Mouse (Mus musculus) heart, embryonic 15.5 days (tissue): ENCODE results near the gene Gramd1c. TPM values are rescaled to one million over a fixed set of nuclear protein-coding genes. Genes with fewer than 3 reads are reported as not detected.
A peak's percentile ranks its signal among the peaks of the same experiment; 100 is the strongest.

Experiments used
- ATAC-seq: fragments of 200-750 bp; cut with Nextera tagmentation; replicated peaks from 2 replicates; pipeline ENCODE4 v1.8.0; 2017; ENCODE audit warnings: low read depth, moderate TSS enrichment; ENCODE audit not compliant: insufficient number of reproducible peaks, insufficient read depth, low FRiP score
- H3K27ac ChIP-seq: fragments of 300-500 bp; sonication (generic); 2 replicates; pipeline ENCODE4 v1.5.1; 2015; ENCODE audit warnings: mild to moderate bottlenecking, inconsistent platforms
- H3K27me3 ChIP-seq: fragments of 300-500 bp; sonication (generic); 2 replicates; pipeline ENCODE4 v1.6.1; 2015; ENCODE audit warnings: inconsistent platforms
- H3K36me3 ChIP-seq: fragments of 300-500 bp; sonication (generic); 2 replicates; pipeline ENCODE4 v1.6.1; 2015; ENCODE audit warnings: mild to moderate bottlenecking, inconsistent platforms
- H3K4me1 ChIP-seq: fragments of 300-500 bp; sonication (generic); replicated peaks from 2 replicates; pipeline ENCODE4 v1.6.1; 2015; ENCODE audit warnings: inconsistent platforms
- H3K4me2 ChIP-seq: fragments of 300-500 bp; sonication (generic); 2 replicates; pipeline ENCODE4 v1.6.1; 2015; ENCODE audit warnings: inconsistent platforms, mild to moderate bottlenecking, moderate library complexity
- H3K4me3 ChIP-seq: fragments of 300-500 bp; sonication (generic); 2 replicates; pipeline ENCODE4 v1.5.1; 2015; ENCODE audit warnings: mild to moderate bottlenecking, inconsistent platforms
- H3K9ac ChIP-seq: fragments of 300-500 bp; sonication (generic); 2 replicates; pipeline ENCODE4 v1.6.1; 2015; ENCODE audit warnings: mild to moderate bottlenecking, inconsistent platforms
- H3K9me3 ChIP-seq: fragments of 300-500 bp; sonication (generic); replicated peaks from 2 replicates; pipeline ENCODE4 v1.6.1; 2016; ENCODE audit warnings: inconsistent platforms
- WGBS: fragments of 180-500 bp; shearing (Covaris S2); methylation state at CpG from one replicate; pipeline ENCODE4 v1.1.7; 2015; ENCODE audit warnings: mixed read lengths; 5-methylcytosine and 5-hydroxymethylcytosine counted together
- polyA plus RNA-seq: library from polyadenylated mRNA; unstranded; fragments of >200 nt; fragmentation: Nextera tagmentation; extraction: Ambion mirVana; gene quantifications from 2 replicates; pipeline ENCODE4 v1.2.1, GENCODE M21; 2015

The Gramd1c gene
- polyA plus RNA-seq, 1 experiment from 2014 or later, result 4.6 TPM

DNA sequence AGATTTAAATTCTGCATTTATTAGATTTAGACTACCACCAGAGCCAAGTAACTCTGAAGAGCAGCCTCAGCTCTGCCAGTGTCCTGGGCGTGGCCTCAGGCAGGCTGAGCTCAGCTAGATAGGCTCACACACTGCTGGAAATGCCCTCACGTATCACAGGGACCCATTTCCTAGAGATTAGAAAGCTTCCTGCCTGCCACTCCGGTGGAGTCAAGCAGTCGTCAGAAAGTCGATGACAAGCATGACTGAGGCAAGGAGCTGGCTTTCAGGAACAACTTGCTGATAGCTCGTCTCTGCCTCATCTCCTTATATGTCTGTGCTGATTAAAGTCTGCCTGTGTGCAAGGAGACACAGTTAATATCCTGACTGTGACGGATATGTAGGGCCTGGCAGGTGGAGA lies 44.8 kb downstream of the Gramd1c start:
- Histone ChIP-seq H3K36me3 (no peaks in the 10 kb centered on the region), H3K4me3 (no peak overlapping the region), H3K27me3 (no peaks in the 10 kb centered on the region), H3K9me3 (no peaks in the 10 kb centered on the region), H3K9ac (no peak overlapping the region), H3K4me2 (peak overlapping the region; percentile 32), H3K4me1 (peaks cover 14% of the 10 kb centered on the region), H3K27ac (peak overlapping the region; percentile 16; the same call in 1 of the 2 replicates)
- 8% methylated on average over 7 of the region's 7 CpGs for WGBS
- ATAC-seq, result peak; percentile 74

- 84% methylated on average over 4 of the region's 4 CpGs for WGBS
- Histone ChIP-seq H3K36me3 (no peaks in the 10 kb centered on the region), H3K9ac (no peak overlapping the region), H3K4me2 (no peak overlapping the region), H3K4me1 (peaks cover 14% of the 10 kb centered on the region), H3K27me3 (no peaks in the 10 kb centered on the region), H3K4me3 (no peak overlapping the region), H3K27ac (no peak overlapping the region), H3K9me3 (no peaks in the 10 kb centered on the region)
- ATAC-seq, result no peak
Measured at GRCm38 (mm10) chr16:44017707-44018106, 45.4 kb downstream of the Gramd1c start.

- 5% methylated on average over 11 of the region's 11 CpGs for WGBS
- Histone ChIP-seq H3K4me1 (peaks cover 14% of the 10 kb centered on the region), H3K9ac (peak overlapping the region; percentile 40), H3K36me3 (no peaks in the 10 kb centered on the region), H3K27me3 (no peaks in the 10 kb centered on the region), H3K9me3 (no peaks in the 10 kb centered on the region), H3K4me2 (peak overlapping the region; percentile 62), H3K4me3 (peak overlapping the region; percentile 47), H3K27ac (no peak overlapping the region)
- peak; percentile 69 for ATAC-seq
Measured at GRCm38 (mm10) chr16:44016164-44016563, 47.0 kb downstream of the Gramd1c start.

DNA sequence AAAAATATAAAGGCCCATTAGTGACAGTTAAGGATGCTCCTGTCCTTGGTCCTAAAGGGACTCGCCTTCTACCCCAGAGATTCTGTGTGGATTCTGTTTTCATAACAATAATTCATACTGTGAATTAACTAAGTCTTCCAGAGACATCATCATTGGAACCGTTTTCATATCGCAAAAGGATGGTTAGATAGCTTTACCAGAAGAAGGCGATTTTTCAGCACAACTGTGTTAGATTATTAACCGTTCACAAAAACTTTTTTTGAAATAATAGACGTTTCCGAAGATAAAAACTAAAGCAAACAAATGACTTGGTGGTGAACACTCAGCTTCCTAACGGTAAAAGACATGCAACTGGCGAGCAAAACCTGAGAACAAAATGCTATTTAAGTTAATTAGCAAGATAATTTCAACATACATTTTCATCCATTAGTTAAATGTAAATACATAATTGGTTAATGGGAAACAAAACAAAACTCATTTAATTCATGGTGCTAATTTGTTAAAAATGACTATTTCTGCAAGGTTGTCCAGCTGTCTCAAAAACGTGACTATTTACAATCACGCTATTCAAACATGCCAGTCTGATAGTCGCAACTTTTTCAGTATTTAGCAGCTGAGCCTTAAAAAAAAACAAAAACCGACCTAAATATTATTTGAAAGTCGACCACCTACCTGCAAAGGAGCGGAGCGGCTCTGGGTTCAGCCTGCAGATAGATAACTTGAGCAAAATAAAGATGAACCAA lies 47.6 kb downstream of the Gramd1c start:
- no peaks in the 10 kb centered on the region for H3K9me3 ChIP-seq
- no peaks in the 10 kb centered on the region for H3K27me3 ChIP-seq
- H3K4me3 ChIP-seq, result peak overlapping the region; percentile 47
- no peaks in the 10 kb centered on the region for H3K36me3 ChIP-seq
- 49% methylated on average over 16 of the region's 16 CpGs for WGBS
- no peak for ATAC-seq
- no peak overlapping the region for H3K27ac ChIP-seq
- H3K4me1 ChIP-seq, result peaks cover 14% of the 10 kb centered on the region
- H3K4me2 ChIP-seq, result peak overlapping the region; percentile 62
- H3K9ac ChIP-seq, result peak overlapping the region; percentile 40

GRCm38 (mm10) chr16:44011010-44011409 lies 52.1 kb downstream of the Gramd1c start:
- H3K4me1 ChIP-seq, result no peaks in the 10 kb centered on the region
- ATAC-seq, result no peak
- no peaks in the 10 kb centered on the region for H3K9me3 ChIP-seq
- H3K4me3 ChIP-seq, result no peak overlapping the region
- no peaks in the 10 kb centered on the region for H3K27me3 ChIP-seq
- no peak overlapping the region for H3K27ac ChIP-seq
- H3K36me3 ChIP-seq, result no peaks in the 10 kb centered on the region
- 58% methylated on average over 5 of the region's 5 CpGs for WGBS
- H3K9ac ChIP-seq, result no peak overlapping the region
- H3K4me2 ChIP-seq, result no peak overlapping the region

DNA sequence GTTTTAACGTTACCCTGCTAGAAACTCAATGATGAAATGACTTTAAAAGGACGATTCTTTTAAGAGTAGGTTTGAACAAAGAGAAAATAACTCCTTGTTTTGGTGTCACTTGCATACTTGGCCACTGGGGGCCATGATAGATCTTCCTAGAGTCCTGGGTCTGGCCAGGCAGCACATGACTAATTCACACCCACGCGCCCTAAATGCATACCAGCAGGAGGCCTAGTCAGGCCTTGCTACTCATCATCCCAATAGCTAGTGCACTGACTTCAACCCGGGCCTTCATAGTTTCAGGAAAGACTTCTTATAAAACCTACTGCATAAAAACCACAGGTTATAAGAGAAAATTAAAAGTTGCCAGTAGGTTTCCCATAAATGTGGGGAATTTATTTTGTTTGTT lies 61.1 kb downstream of the Gramd1c start:
- no peaks in the 10 kb centered on the region for H3K9me3 ChIP-seq
- 51% methylated on average over 5 of the region's 5 CpGs for WGBS
- no peak overlapping the region for H3K4me2 ChIP-seq
- no peaks in the 10 kb centered on the region for H3K27me3 ChIP-seq
- H3K36me3 ChIP-seq, result no peaks in the 10 kb centered on the region
- H3K27ac ChIP-seq, result no peak overlapping the region
- no peak for ATAC-seq
- no peak overlapping the region for H3K9ac ChIP-seq
- H3K4me1 ChIP-seq, result no peaks in the 10 kb centered on the region
- H3K4me3 ChIP-seq, result no peak overlapping the region

GRCm38 (mm10) chr16:43999541-43999940 lies 63.6 kb downstream of the Gramd1c start:
- Histone ChIP-seq H3K9me3 (no peaks in the 10 kb centered on the region), H3K27me3 (no peaks in the 10 kb centered on the region), H3K4me2 (no peak overlapping the region), H3K9ac (no peak overlapping the region), H3K36me3 (no peaks in the 10 kb centered on the region), H3K4me3 (no peak overlapping the region), H3K4me1 (no peaks in the 10 kb centered on the region), H3K27ac (no peak overlapping the region)
- WGBS, result 78% methylated on average over 5 of the region's 5 CpGs
- no peak for ATAC-seq

DNA sequence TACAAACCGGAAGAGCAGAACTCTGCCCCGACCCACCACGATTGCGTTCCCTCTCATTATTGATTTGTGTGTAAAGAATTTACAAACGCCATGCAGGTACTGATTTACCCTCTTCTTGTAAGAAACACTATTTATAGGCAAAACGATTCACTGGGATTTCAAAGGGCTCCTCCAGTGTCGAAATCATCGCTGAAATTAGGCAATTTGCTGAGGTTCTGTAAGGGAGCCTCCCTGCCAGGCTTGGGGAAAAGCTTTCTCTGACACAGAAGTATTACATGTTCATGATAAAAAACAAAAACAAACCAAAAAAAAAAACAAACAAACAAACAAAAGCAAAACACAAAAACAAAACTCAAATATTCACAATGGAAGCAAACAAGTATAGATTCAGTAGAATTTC lies 64.0 kb downstream of the Gramd1c start:
- no peak overlapping the region for H3K9ac ChIP-seq
- no peak overlapping the region for H3K27ac ChIP-seq
- H3K4me1 ChIP-seq, result no peaks in the 10 kb centered on the region
- H3K27me3 ChIP-seq, result no peaks in the 10 kb centered on the region
- no peaks in the 10 kb centered on the region for H3K9me3 ChIP-seq
- H3K4me3 ChIP-seq, result no peak overlapping the region
- H3K36me3 ChIP-seq, result no peaks in the 10 kb centered on the region
- H3K4me2 ChIP-seq, result no peak overlapping the region
- ATAC-seq, result no peak
- WGBS, result 85% methylated on average over 8 of the region's 8 CpGs

DNA sequence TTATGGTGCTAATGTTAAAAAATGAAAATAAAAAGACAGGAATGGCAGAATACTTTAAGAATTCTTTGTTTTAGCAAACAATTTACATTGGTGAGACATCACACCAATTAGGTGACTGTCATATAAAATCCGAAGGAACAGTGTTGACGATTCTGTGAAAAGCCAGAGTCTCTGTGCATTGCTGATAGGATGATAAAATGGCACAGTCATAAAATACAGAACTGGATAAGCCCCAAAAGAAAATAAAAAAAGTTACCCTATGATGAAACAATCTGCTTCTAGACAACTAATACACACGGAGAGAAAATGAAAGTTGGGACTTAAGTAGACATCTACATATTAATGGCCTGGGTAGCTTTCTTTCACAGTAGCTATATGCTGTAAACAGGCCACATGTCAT lies 68.5 kb downstream of the Gramd1c start:
- 76% methylated on average over 3 of the region's 3 CpGs for WGBS
- Histone ChIP-seq H3K9ac (no peak overlapping the region), H3K4me2 (no peak overlapping the region), H3K4me1 (no peaks in the 10 kb centered on the region), H3K36me3 (no peaks in the 10 kb centered on the region), H3K27ac (no peak overlapping the region), H3K4me3 (no peak overlapping the region), H3K9me3 (no peaks in the 10 kb centered on the region), H3K27me3 (no peaks in the 10 kb centered on the region)
- no peak for ATAC-seq

DNA sequence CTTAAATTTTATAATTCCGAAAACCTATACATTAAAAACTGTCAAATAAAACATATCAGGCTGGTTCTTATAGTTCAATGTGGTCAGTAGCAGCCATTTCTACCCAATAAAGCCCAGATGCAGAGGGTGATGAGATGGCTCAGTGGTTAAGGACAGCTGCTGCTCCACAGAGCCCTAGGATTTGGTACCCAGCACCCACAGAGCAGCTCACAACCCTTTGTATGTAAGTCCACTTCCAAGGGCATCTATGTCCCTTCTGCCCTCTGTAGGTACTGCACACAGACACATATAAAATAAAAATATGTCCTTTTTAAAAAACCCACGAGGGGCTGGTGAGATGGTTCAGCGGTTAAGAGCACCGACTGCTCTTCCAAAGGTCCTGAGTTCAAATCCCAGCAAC lies 76.8 kb downstream of the Gramd1c start:
- H3K27me3 ChIP-seq, result no peaks in the 10 kb centered on the region
- H3K27ac ChIP-seq, result no peak overlapping the region
- no peak overlapping the region for H3K9ac ChIP-seq
- no peak overlapping the region for H3K4me2 ChIP-seq
- H3K4me3 ChIP-seq, result no peak overlapping the region
- WGBS, result 87% methylated on average over 4 of the region's 4 CpGs
- H3K36me3 ChIP-seq, result no peaks in the 10 kb centered on the region
- no peak for ATAC-seq
- no peaks in the 10 kb centered on the region for H3K4me1 ChIP-seq
- H3K9me3 ChIP-seq, result no peaks in the 10 kb centered on the region

GRCm38 (mm10) chr16:43980110-43980609 lies 83.0 kb downstream of the Gramd1c start:
- no peak for ATAC-seq
- H3K27ac ChIP-seq, result no peak overlapping the region
- peak overlapping the region; percentile 71 for H3K9ac ChIP-seq
- peaks cover 9% of the 10 kb centered on the region for H3K4me1 ChIP-seq
- H3K27me3 ChIP-seq, result peaks cover 12% of the 10 kb centered on the region; the same call in 1 of the 2 replicates
- H3K4me2 ChIP-seq, result peak overlapping the region; percentile 100
- 22% methylated on average over 9 of the region's 9 CpGs for WGBS
- no peaks in the 10 kb centered on the region for H3K9me3 ChIP-seq
- no peaks in the 10 kb centered on the region for H3K36me3 ChIP-seq
- peak overlapping the region; percentile 85 for H3K4me3 ChIP-seq
